Mouse (Mus musculus) midbrain, embryonic 15.5 days (tissue): Measurements from ENCODE around the gene Scamp4. TPM values are rescaled to one million over a fixed set of nuclear protein-coding genes. Genes with fewer than 3 reads are reported as not detected.
A peak's percentile ranks its signal among the peaks of the same experiment; 100 is the strongest.

Source experiments
- ATAC-seq: fragments of 200-750 bp; cut with Nextera tagmentation; replicated peaks from 2 replicates; pipeline ENCODE4 v1.8.0; 2017; ENCODE audit warnings: moderate TSS enrichment
- H3K27ac ChIP-seq: fragments of 300-500 bp; sonication (generic); 2 replicates; pipeline ENCODE4 v1.5.1; 2015; ENCODE audit warnings: mild to moderate bottlenecking, inconsistent platforms
- H3K27me3 ChIP-seq: fragments of 300-500 bp; sonication (generic); replicated peaks from 2 replicates; pipeline ENCODE4 v1.6.1; 2015; ENCODE audit warnings: inconsistent platforms
- H3K36me3 ChIP-seq: fragments of 300-500 bp; sonication (generic); replicated peaks from 2 replicates; pipeline ENCODE4 v1.6.1; 2015; ENCODE audit warnings: inconsistent platforms
- H3K4me1 ChIP-seq: fragments of 300-500 bp; sonication (generic); 2 replicates; pipeline ENCODE4 v1.6.1; 2015; ENCODE audit warnings: inconsistent platforms
- H3K4me2 ChIP-seq: fragments of 300-500 bp; sonication (generic); 2 replicates; pipeline ENCODE4 v1.6.1; 2015; ENCODE audit warnings: inconsistent platforms, mild to moderate bottlenecking, moderate library complexity
- H3K4me3 ChIP-seq: fragments of 300-500 bp; sonication (generic); 2 replicates; pipeline ENCODE4 v1.5.1; 2015; ENCODE audit warnings: mild to moderate bottlenecking, inconsistent platforms
- H3K9ac ChIP-seq: fragments of 300-500 bp; sonication (generic); 2 replicates; pipeline ENCODE4 v1.6.1; 2015; ENCODE audit warnings: mild to moderate bottlenecking, inconsistent platforms
- H3K9me3 ChIP-seq: fragments of 300-500 bp; sonication (generic); 2 replicates; pipeline ENCODE4 v1.6.1; 2016; ENCODE audit warnings: inconsistent platforms
- WGBS: fragments of 180-500 bp; shearing (Covaris S2); methylation state at CpG from one replicate; pipeline ENCODE4 v1.1.7; 2015; ENCODE audit warnings: mixed read lengths; 5-methylcytosine and 5-hydroxymethylcytosine counted together
- polyA plus RNA-seq: library from polyadenylated mRNA; unstranded; fragments of >200 nt; fragmentation: Nextera tagmentation; extraction: Ambion mirVana; gene quantifications from 2 replicates; pipeline ENCODE4 v1.2.1, GENCODE M21; 2015

Gene Scamp4
- polyA plus RNA-seq, 1 experiment from 2014 or later: 65.0 TPM

DNA sequence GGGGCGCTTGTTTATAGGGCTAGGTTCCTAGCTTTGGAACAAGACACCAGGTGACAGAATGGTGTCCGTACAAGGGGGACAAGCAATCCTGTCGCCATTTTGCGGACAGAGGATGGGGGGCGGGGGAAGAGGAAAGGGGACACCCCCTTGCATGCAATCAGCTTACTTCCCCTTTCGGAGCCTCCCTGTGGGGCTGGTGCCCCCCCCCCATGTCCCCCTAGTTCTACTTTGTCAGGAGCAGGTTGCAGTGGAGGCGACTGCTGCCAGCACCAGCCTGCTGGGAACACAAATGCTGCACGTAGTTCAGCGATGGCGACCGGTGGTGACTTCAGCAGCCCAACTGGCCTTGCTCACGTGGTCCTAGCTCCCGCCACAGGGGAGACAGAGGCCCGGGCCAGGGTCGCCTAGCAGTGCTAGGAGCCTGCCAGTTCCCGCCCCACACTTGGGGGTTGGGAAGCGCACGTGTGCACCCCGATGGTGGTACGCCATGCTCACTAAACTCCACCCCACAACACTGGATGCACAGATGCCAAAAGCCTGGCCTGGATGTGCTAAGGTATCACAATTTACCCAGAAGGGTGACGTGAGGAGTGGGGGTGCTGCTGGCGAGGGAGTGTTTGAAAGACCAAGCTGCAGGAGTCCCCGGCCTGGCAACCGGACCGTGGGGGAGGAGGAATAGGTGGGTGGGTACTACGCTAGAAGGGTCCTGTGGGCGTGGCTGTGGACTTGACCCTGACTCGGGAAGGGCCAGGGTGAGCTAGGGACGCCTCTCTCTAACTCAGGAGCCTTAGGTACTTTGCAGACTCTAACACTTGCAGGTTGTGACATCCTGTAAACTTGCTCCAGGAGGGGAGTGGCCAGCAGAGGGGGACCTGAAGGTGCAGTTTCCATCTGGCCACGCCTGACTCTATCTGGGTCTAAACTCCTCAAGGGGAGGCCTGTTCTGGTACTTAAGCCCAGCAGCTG is 31.5 kb upstream of the Scamp4 start:
- H3K9me3 ChIP-seq: no peaks in the 10 kb centered on the region
- no peak for ATAC-seq
- no peaks in the 10 kb centered on the region for H3K36me3 ChIP-seq
- WGBS: 23% methylated on average over 30 of the region's 30 CpGs
- H3K4me3 ChIP-seq: no peak overlapping the region
- peak overlapping the region; percentile 11; the same call in 1 of the 2 replicates for H3K9ac ChIP-seq
- no peaks in the 10 kb centered on the region for H3K27me3 ChIP-seq
- H3K4me2 ChIP-seq: peak overlapping the region; percentile 36
- H3K4me1 ChIP-seq: peaks cover 56% of the 10 kb centered on the region
- H3K27ac ChIP-seq: no peak overlapping the region

GRCm38 (mm10) chr10:80572477-80572876 is 30.2 kb upstream of the Scamp4 start:
- 89% methylated on average over 2 of the region's 2 CpGs for WGBS
- no peaks in the 10 kb centered on the region for H3K9me3 ChIP-seq
- H3K4me1 ChIP-seq: peaks cover 47% of the 10 kb centered on the region
- H3K27ac ChIP-seq: no peak overlapping the region
- H3K4me3 ChIP-seq: no peak overlapping the region
- ATAC-seq: no peak
- H3K9ac ChIP-seq: no peak overlapping the region
- no peaks in the 10 kb centered on the region for H3K27me3 ChIP-seq
- no peak overlapping the region for H3K4me2 ChIP-seq
- H3K36me3 ChIP-seq: no peaks in the 10 kb centered on the region

GRCm38 (mm10) chr10:80573944-80574343 is 28.7 kb upstream of the Scamp4 start:
- H3K4me1 ChIP-seq: peaks cover 54% of the 10 kb centered on the region
- H3K4me3 ChIP-seq: no peak overlapping the region
- H3K36me3 ChIP-seq: no peaks in the 10 kb centered on the region
- WGBS: 42% methylated on average over 9 of the region's 9 CpGs
- H3K9ac ChIP-seq: no peak overlapping the region
- no peaks in the 10 kb centered on the region for H3K27me3 ChIP-seq
- no peak overlapping the region for H3K27ac ChIP-seq
- H3K9me3 ChIP-seq: no peaks in the 10 kb centered on the region
- no peak for ATAC-seq
- no peak overlapping the region for H3K4me2 ChIP-seq

- no peak for ATAC-seq
- Histone ChIP-seq H3K27me3 (no peaks in the 10 kb centered on the region), H3K36me3 (no peaks in the 10 kb centered on the region), H3K27ac (no peak overlapping the region), H3K9me3 (no peaks in the 10 kb centered on the region), H3K4me2 (peak overlapping the region; percentile 85), H3K4me1 (peaks cover 57% of the 10 kb centered on the region), H3K4me3 (no peak overlapping the region), H3K9ac (no peak overlapping the region)
- 78% methylated on average over 3 of the region's 3 CpGs for WGBS
Measured at GRCm38 (mm10) chr10:80574896-80575295, 27.8 kb upstream of the Scamp4 start.

DNA sequence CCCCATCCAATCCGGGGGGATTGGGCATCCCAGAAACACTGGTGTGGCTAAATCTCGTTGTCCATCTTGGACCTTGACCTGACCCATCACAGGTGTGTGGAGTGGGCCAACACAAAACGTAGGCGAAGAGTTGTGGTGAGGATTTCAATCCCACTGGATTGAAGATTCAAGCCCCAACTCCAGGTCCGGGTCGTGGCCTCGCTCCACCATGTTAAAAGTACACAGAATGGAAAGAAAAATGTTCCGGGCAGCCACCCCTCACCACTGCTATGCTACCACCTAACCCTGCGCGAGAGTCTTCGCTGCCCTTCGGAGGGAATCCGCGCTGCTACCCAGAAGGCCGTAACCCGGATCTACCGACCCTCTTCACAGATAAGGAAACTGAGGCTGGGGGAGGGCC is 26.7 kb upstream of the Scamp4 start:
- no peak for ATAC-seq
- H3K9ac ChIP-seq: peak overlapping the region; percentile 57
- no peaks in the 10 kb centered on the region for H3K36me3 ChIP-seq

GRCm38 (mm10) chr10:80576351-80577194 is 26.1 kb upstream of the Scamp4 start:
- ATAC-seq: no peak; the same call in 1 of the 2 replicates
- no peaks in the 10 kb centered on the region for H3K27me3 ChIP-seq
- peak overlapping the region; percentile 57 for H3K9ac ChIP-seq
- peak overlapping the region; percentile 82 for H3K27ac ChIP-seq
- H3K9me3 ChIP-seq: no peaks in the 10 kb centered on the region
- WGBS: under 1% methylated on average over 86 of the region's 96 CpGs
- peak overlapping the region; percentile 85 for H3K4me2 ChIP-seq
- H3K4me1 ChIP-seq: peaks cover 44% of the 10 kb centered on the region
- peak overlapping the region; percentile 64 for H3K4me3 ChIP-seq
- no peaks in the 10 kb centered on the region for H3K36me3 ChIP-seq

More for the DNA sequence above, 26.7 kb upstream of the Scamp4 start:
- Histone ChIP-seq H3K9me3 (no peaks in the 10 kb centered on the region), H3K4me2 (peak overlapping the region; percentile 85), H3K27me3 (no peaks in the 10 kb centered on the region), H3K4me1 (peaks cover 51% of the 10 kb centered on the region), H3K27ac (no peak overlapping the region), H3K4me3 (peak overlapping the region; percentile 64)
- 16% methylated on average over 17 of the region's 17 CpGs for WGBS

DNA sequence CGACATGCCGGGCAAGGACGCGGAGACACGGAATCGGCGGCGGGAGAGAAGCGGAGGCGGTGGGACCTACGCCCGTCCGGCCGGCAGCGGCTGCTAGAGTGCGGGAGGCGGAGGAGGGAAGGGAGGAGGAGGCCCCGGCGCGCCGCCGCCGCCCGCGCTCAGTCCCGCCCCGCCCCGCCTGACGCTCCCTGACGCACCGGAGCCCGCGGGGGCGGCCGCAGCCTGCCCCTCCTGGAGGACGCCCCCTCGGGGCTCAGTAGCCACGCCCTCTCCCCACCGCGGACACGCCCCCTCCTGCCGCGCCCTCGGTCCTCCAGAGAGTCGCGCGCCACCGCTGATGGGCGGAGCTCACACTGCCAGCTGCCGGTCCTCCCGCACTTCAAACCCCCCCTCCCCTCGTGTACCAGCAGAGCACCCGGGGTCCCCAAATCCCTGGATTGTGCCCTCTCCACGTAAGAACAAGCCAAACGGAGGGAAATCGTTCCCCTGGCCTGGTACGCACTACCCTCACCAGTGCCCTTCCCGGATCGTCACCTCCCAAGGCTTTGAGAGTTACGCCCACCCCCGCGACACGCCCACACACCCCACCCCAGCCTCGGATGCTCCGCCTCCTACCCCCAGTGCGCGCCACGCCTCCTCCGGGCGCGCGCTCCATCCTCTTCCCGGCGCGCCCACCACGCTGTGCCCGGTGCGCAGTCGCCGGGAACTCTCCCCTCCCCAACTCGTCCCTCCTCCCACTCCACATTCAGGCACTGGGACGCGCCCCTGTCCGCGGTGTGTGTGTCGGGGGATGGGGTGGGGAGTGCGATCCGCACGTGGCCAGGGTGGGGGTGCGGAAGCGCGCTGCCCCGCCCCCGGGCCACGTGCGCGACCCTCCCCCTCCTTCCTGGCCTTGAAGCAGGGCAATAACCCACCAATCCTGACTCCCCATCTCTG is 25.2 kb upstream of the Scamp4 start, which contains the start of gene Klf16:
TSS of gene Klf16 (minus strand) at position 127 of the 936 bp plus-strand sequence.
- Histone ChIP-seq H3K27me3 (no peaks in the 10 kb centered on the region), H3K4me1 (peaks cover 41% of the 10 kb centered on the region), H3K9me3 (no peaks in the 10 kb centered on the region), H3K4me2 (peak within 1 kb of the TSS; percentile 85), H3K36me3 (no peaks in the 10 kb centered on the region), H3K27ac (peak within 1 kb of the TSS; percentile 82), H3K4me3 (peak within 1 kb of the TSS; percentile 64), H3K9ac (peak within 1 kb of the TSS; percentile 57)
- peak; percentile 83 for ATAC-seq
- under 1% methylated on average over 58 of the region's 97 CpGs for WGBS

DNA sequence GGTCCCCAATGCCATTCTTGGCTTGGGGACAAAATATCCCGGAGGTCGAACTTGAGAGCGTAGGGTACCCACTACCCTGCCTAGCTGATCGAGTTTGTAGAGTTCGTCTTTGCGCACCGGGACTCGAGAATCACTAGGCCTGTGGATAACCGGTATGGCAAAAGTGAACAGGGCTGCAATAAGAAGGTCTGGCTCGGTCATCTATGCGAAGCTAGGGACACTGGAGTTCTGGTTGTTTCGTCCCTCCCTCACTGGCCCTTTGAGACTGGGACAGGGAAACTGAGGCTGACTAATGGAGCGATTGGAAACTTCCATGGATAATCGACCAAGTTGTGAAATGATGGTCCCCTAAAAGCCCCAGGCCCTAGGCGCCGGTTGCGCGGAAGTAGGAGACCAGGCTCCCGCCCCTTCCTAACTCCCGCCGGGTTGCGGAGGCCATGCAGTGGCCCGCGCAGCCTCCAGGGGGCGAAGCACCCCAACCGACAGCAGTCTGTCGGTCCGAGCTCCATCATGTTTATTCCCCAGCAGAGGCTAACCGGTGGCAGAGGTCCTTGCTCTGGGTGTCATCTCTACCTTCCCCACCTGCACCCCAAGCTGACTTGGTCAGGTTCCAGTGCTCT is 24.4 kb upstream of the Scamp4 start:
- H3K4me1 ChIP-seq: peaks cover 41% of the 10 kb centered on the region
- 0 out of 2 replicates have a peak, but pooled peaks have one; percentile 6 for ATAC-seq
- peak overlapping the region; percentile 82 for H3K27ac ChIP-seq
- no peaks in the 10 kb centered on the region for H3K27me3 ChIP-seq
- under 1% methylated on average over 29 of the region's 29 CpGs for WGBS
- no peaks in the 10 kb centered on the region for H3K36me3 ChIP-seq
- H3K9ac ChIP-seq: peak overlapping the region; percentile 57; the same call in 1 of the 2 replicates
- no peaks in the 10 kb centered on the region for H3K9me3 ChIP-seq
- H3K4me2 ChIP-seq: peak overlapping the region; percentile 85
- H3K4me3 ChIP-seq: peak overlapping the region; percentile 64

GRCm38 (mm10) chr10:80578911-80579310 is 23.8 kb upstream of the Scamp4 start:
- no peak for ATAC-seq
- peak overlapping the region; percentile 85; the same call in 1 of the 2 replicates for H3K4me2 ChIP-seq
- no peak overlapping the region for H3K27ac ChIP-seq
- H3K9me3 ChIP-seq: no peaks in the 10 kb centered on the region
- H3K9ac ChIP-seq: no peak overlapping the region
- H3K27me3 ChIP-seq: no peaks in the 10 kb centered on the region
- H3K4me1 ChIP-seq: peaks cover 36% of the 10 kb centered on the region
- no peaks in the 10 kb centered on the region for H3K36me3 ChIP-seq
- no peak overlapping the region for H3K4me3 ChIP-seq
- 4% methylated on average over 8 of the region's 8 CpGs for WGBS

GRCm38 (mm10) chr10:80583047-80583446 is 19.6 kb upstream of the Scamp4 start:
- peaks cover 20% of the 10 kb centered on the region for H3K4me1 ChIP-seq
- 88% methylated on average over 5 of the region's 5 CpGs for WGBS
- no peaks in the 10 kb centered on the region for H3K27me3 ChIP-seq
- no peak overlapping the region for H3K27ac ChIP-seq
- H3K9me3 ChIP-seq: no peaks in the 10 kb centered on the region
- no peak overlapping the region for H3K9ac ChIP-seq
- no peak for ATAC-seq
- H3K36me3 ChIP-seq: no peaks in the 10 kb centered on the region
- no peak overlapping the region for H3K4me2 ChIP-seq
- H3K4me3 ChIP-seq: no peak overlapping the region

GRCm38 (mm10) chr10:80584045-80584488 is 18.6 kb upstream of the Scamp4 start:
- 64% methylated on average over 12 of the region's 12 CpGs for WGBS
- no peak overlapping the region for H3K4me2 ChIP-seq
- H3K4me3 ChIP-seq: no peak overlapping the region
- no peaks in the 10 kb centered on the region for H3K27me3 ChIP-seq
- H3K9me3 ChIP-seq: no peaks in the 10 kb centered on the region
- no peak; the same call in 1 of the 2 replicates for ATAC-seq
- H3K4me1 ChIP-seq: peaks cover 22% of the 10 kb centered on the region
- no peaks in the 10 kb centered on the region for H3K36me3 ChIP-seq
- no peak overlapping the region for H3K27ac ChIP-seq
- H3K9ac ChIP-seq: no peak overlapping the region
